Mouse (Mus musculus) erythroblast, adult 5-6 weeks (primary cell): Measurements from ENCODE around the gene Nek7. TPM values are rescaled to one million over a fixed set of nuclear protein-coding genes. Genes with fewer than 3 reads are reported as not detected.

ENCODE experiments used
- ATAC-seq: replicated peaks from 2 replicates; pipeline ENCODE4 v1.8.0; 2016; ENCODE audit warnings: moderate number of reproducible peaks, mild to moderate bottlenecking, moderate TSS enrichment, inconsistent platforms; ENCODE audit not compliant: poor library complexity, low FRiP score, severe bottlenecking
- total RNA-seq, 2 experiments: library from RNA; stranded (forward) in 1 of 2; stranded (reverse) in 1 of 2; fragments of 150-400 nt in 1 of 2; fragments of 200-764, 138-1000 nt in 1 of 2; gene quantifications; 2 replicates each; pipeline versions ENCODE4 v1.2.3 to v1.2.4; 2015 to 2017; ENCODE audit warnings: low replicate concordance in 2 of 2

The Nek7 gene
- total RNA-seq (2015; ENCODE audit: low replicate concordance) (31.1 and 31.3 TPM in 2 replicates), total RNA-seq (2017; ENCODE audit: low replicate concordance) (35.2 and 47.1 TPM in 2 replicates)

- no peak for ATAC-seq
Observed at GRCm38 (mm10) chr1:138619996-138620461, at the start of gene Nek7. TSS of gene Nek7 (minus strand) at chr1:138620141.

GRCm38 (mm10) chr1:138662342-138662741 is 42.4 kb upstream of the Nek7 start:
- ATAC-seq = no peak

GRCm38 (mm10) chr1:138654212-138654611 is 34.3 kb upstream of the Nek7 start:
- ATAC-seq = no peak

GRCm38 (mm10) chr1:138644991-138645390 is 25.1 kb upstream of the Nek7 start:
- no peak for ATAC-seq

GRCm38 (mm10) chr1:138643306-138643830 is 23.4 kb upstream of the Nek7 start:
- no peak for ATAC-seq

GRCm38 (mm10) chr1:138640934-138641461 is 21.1 kb upstream of the Nek7 start:
- no peak for ATAC-seq

GRCm38 (mm10) chr1:138637850-138638249 is 17.9 kb upstream of the Nek7 start:
- no peak for ATAC-seq

- no peak for ATAC-seq
Observed at GRCm38 (mm10) chr1:138634561-138634960, 14.6 kb upstream of the Nek7 start.

GRCm38 (mm10) chr1:138628919-138629318 is 9.0 kb upstream of the Nek7 start:
- no peak for ATAC-seq

GRCm38 (mm10) chr1:138628486-138628885 is 8.5 kb upstream of the Nek7 start:
- ATAC-seq = no peak

- ATAC-seq = no peak
Observed at GRCm38 (mm10) chr1:138627804-138628203, 7.9 kb upstream of the Nek7 start.

- no peak for ATAC-seq
Observed at GRCm38 (mm10) chr1:138626288-138626687, 6.3 kb upstream of the Nek7 start.

GRCm38 (mm10) chr1:138623870-138624269 is 3.9 kb upstream of the Nek7 start:
- no peak for ATAC-seq

GRCm38 (mm10) chr1:138622831-138623230 is 2.9 kb upstream of the Nek7 start:
- ATAC-seq = no peak

- ATAC-seq = no peak
Observed at GRCm38 (mm10) chr1:138622431-138622830, 2.5 kb upstream of the Nek7 start.

- peak; percentile 91 for ATAC-seq
Observed at GRCm38 (mm10) chr1:138619114-138619971, 598 bp downstream of the Nek7 start.

- peak; percentile 88 for ATAC-seq
Observed at GRCm38 (mm10) chr1:138618012-138618354, 2.0 kb downstream of the Nek7 start.

GRCm38 (mm10) chr1:138617279-138618011 is 2.5 kb downstream of the Nek7 start:
- ATAC-seq = peak; percentile 27

- ATAC-seq = no peak
Observed at GRCm38 (mm10) chr1:138615388-138615787, 4.6 kb downstream of the Nek7 start.

GRCm38 (mm10) chr1:138614552-138615287 is 5.2 kb downstream of the Nek7 start:
- no peak for ATAC-seq
